Mouse (Mus musculus): ENCODE results near the gene Gcc1.

Gcc1 gene

GRCm38 (mm10) chr6:28428290-28428689, at the start of gene Gcc1:
Gene Gcc1 (minus strand): TSS chr6:28428390.
- DNase-seq (ENCODE audit: extremely low spot score, low spot score) = no peak

GRCm38 (mm10) chr6:28474839-28475238, 46.6 kb upstream of the Gcc1 start, which contains the start of gene Snd1:
Gene Snd1 (plus strand): TSS chr6:28475139.
- no peak for DNase-seq (ENCODE audit: extremely low spot score, low spot score)

GRCm38 (mm10) chr6:28474211-28474610, 46.0 kb upstream of the Gcc1 start:
- no peak for DNase-seq (ENCODE audit: extremely low spot score, low spot score)

- no peak for DNase-seq (ENCODE audit: extremely low spot score, low spot score)
These were observed 43.3 kb upstream of the Gcc1 start for GRCm38 (mm10) chr6:28471284-28472035.

GRCm38 (mm10) chr6:28470621-28471020, 42.4 kb upstream of the Gcc1 start:
- DNase-seq (ENCODE audit: extremely low spot score, low spot score) = no peak

GRCm38 (mm10) chr6:28470017-28470602, 41.9 kb upstream of the Gcc1 start:
- DNase-seq (ENCODE audit: extremely low spot score, low spot score) = no peak

GRCm38 (mm10) chr6:28464630-28465029, 36.4 kb upstream of the Gcc1 start:
- peak; percentile 29 for DNase-seq (ENCODE audit: extremely low spot score, low spot score)

GRCm38 (mm10) chr6:28460534-28460933, 32.3 kb upstream of the Gcc1 start:
- DNase-seq (ENCODE audit: extremely low spot score, low spot score) = peak; percentile 32

GRCm38 (mm10) chr6:28459221-28459668, 31.1 kb upstream of the Gcc1 start:
- DNase-seq (ENCODE audit: extremely low spot score, low spot score) = no peak

GRCm38 (mm10) chr6:28450977-28451376, 22.8 kb upstream of the Gcc1 start:
- no peak for DNase-seq (ENCODE audit: extremely low spot score, low spot score)

- peak; percentile 17 for DNase-seq (ENCODE audit: extremely low spot score, low spot score)
These were observed 22.3 kb upstream of the Gcc1 start for GRCm38 (mm10) chr6:28450481-28450880.

- DNase-seq (ENCODE audit: extremely low spot score, low spot score) = no peak
These were observed 21.1 kb upstream of the Gcc1 start, which contains the start of gene Pax4 for GRCm38 (mm10) chr6:28449253-28449652. Gene Pax4 (minus strand): TSS chr6:28449353.

GRCm38 (mm10) chr6:28447937-28448336, 19.7 kb upstream of the Gcc1 start:
- no peak for DNase-seq (ENCODE audit: extremely low spot score, low spot score)

GRCm38 (mm10) chr6:28431538-28431855, 3.3 kb upstream of the Gcc1 start:
- DNase-seq (ENCODE audit: extremely low spot score, low spot score) = no peak

- DNase-seq (ENCODE audit: extremely low spot score, low spot score) = no peak
These were observed 2.8 kb upstream of the Gcc1 start for GRCm38 (mm10) chr6:28430795-28431537.

- no peak for DNase-seq (ENCODE audit: extremely low spot score, low spot score)
These were observed 1.7 kb upstream of the Gcc1 start for GRCm38 (mm10) chr6:28429870-28430269.

GRCm38 (mm10) chr6:28427096-28427839, 922 bp downstream of the Gcc1 start, which contains the start of gene Fscn3:
Gene Fscn3 (plus strand): TSS chr6:28427789.
- DNase-seq (ENCODE audit: extremely low spot score, low spot score) = no peak

- no peak for DNase-seq (ENCODE audit: extremely low spot score, low spot score)
These were observed 3.2 kb downstream of the Gcc1 start for GRCm38 (mm10) chr6:28425019-28425418.

GRCm38 (mm10) chr6:28423767-28424695, 4.2 kb downstream of the Gcc1 start:
- DNase-seq (ENCODE audit: extremely low spot score, low spot score) = peak; percentile 57

GRCm38 (mm10) chr6:28423313-28423712, 4.9 kb downstream of the Gcc1 start, which contains the start of gene Arf5:
Gene Arf5 (plus strand): TSS chr6:28423560.
- peak; percentile 92 for DNase-seq (ENCODE audit: extremely low spot score, low spot score)
